Mouse (Mus musculus) forebrain, embryonic 11.5 days (tissue): Measurements from ENCODE around the gene Kif18b. TPM values are rescaled to one million over a fixed set of nuclear protein-coding genes. Genes with fewer than 3 reads are reported as not detected.
A peak's percentile ranks its signal among the peaks of the same experiment; 100 is the strongest.

Source experiments
- ATAC-seq: fragments of 200-750 bp; cut with Nextera tagmentation; replicated peaks from 2 replicates; pipeline ENCODE4 v1.8.0; 2017; ENCODE audit warnings: moderate TSS enrichment; ENCODE audit not compliant: low FRiP score
- DNase-seq: peaks from one replicate; pipeline ENCODE4 v3.0.0-alpha.2; 2017; ENCODE audit warnings: low spot score
- H3K27ac ChIP-seq: fragments of 300-500 bp; sonication (generic); 2 replicates; pipeline ENCODE4 v1.5.1; 2014; ENCODE audit warnings: low read depth, low read length
- H3K27me3 ChIP-seq: fragments of 300-500 bp; sonication (generic); 2 replicates; pipeline ENCODE4 v1.6.1; 2014; ENCODE audit warnings: mild to moderate bottlenecking, low read length, mixed read lengths; ENCODE audit not compliant: control insufficient read depth, insufficient read depth
- H3K36me3 ChIP-seq: fragments of 300-500 bp; sonication (generic); 2 replicates; pipeline ENCODE4 v1.6.1; 2014; ENCODE audit warnings: mild to moderate bottlenecking, low read length, moderate library complexity, mixed read lengths; ENCODE audit not compliant: control insufficient read depth, insufficient read depth
- H3K4me1 ChIP-seq: fragments of 300-500 bp; sonication (generic); replicated peaks from 2 replicates; pipeline ENCODE4 v1.6.1; 2014; ENCODE audit warnings: low read length, mixed read lengths; ENCODE audit not compliant: control insufficient read depth, insufficient read depth
- H3K4me2 ChIP-seq: fragments of 300-500 bp; sonication (generic); 2 replicates; pipeline ENCODE4 v1.6.1; 2014; ENCODE audit warnings: low read depth, mild to moderate bottlenecking, low read length, moderate library complexity, mixed read lengths; ENCODE audit not compliant: severe bottlenecking
- H3K4me3 ChIP-seq: fragments of 300-500 bp; sonication (generic); 2 replicates; pipeline ENCODE4 v1.5.1; 2014; ENCODE audit warnings: low read depth, low read length
- H3K9ac ChIP-seq: fragments of 300-500 bp; sonication (generic); 2 replicates; pipeline ENCODE4 v1.6.1; 2014; ENCODE audit warnings: low read length
- H3K9me3 ChIP-seq: fragments of 300-500 bp; sonication (generic); 2 replicates; pipeline ENCODE4 v1.6.1; 2016; ENCODE audit warnings: low read length, mixed read lengths; ENCODE audit not compliant: control insufficient read depth
- WGBS: fragments of 180-500 bp; shearing (Covaris S2); extraction: QIAGEN DNeasy Blood & Tissue Kit; methylation state at CpG from one replicate; pipeline ENCODE4 v1.1.7; 2014; 5-methylcytosine and 5-hydroxymethylcytosine counted together
- polyA plus RNA-seq: library from polyadenylated mRNA; unstranded; fragments of >200 nt; fragmentation: Nextera tagmentation; extraction: Ambion mirVana; gene quantifications from 2 replicates; pipeline ENCODE4 v1.2.1, GENCODE M21; 2014

Kif18b gene
- polyA plus RNA-seq, result 13.0 and 13.3 TPM in 2 replicates

DNA sequence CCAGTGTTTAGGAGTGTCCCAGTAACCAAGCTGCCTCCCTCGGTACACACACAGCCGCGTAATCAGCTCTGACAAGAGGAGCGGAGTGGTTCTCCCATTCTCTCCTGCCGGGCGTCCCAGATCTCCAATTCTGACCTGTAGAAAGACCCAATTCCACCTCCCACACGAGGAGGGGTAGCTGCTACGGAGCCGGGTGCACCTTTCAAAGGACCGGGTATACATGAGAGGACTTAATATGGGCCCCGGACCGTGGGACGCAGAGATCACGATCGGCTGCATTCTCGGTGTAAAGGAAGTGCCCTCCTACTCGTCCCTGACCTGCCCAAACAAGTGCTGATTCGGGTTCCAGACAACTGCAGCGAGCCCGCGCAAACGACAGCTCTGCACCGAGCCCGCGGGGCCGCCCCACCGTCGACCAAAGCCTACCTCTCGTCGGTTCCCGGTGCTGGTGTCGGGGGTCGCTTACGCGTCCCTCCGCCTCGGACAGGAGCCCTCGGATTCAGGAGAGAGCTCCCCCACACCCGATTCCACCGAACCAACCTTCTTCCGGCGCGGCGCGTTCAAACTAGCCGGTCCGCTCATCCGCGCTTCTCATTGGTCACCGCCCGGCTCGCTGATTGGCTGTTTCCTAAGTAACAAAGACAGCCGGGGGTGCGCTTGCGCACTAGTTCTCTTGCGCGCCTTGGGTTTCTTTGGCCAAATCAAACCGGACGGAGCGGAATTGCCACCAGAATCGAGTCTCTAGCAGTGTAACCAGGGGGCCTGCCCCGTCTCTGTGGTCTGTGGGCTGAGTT lies at the start of gene Kif18b:
Gene Kif18b, minus strand, starts transcription at position 568 of the 794 bp plus-strand sequence.
- WGBS, result under 1% methylated on average over 62 of the region's 62 CpGs
- H3K36me3 ChIP-seq, result no peaks in the 10 kb centered on the region
- DNase-seq, result peak; percentile 98
- peak; percentile 92 for ATAC-seq
- peak within 1 kb of the TSS; percentile 95 for H3K27ac ChIP-seq
- peak within 1 kb of the TSS; percentile 55 for H3K4me2 ChIP-seq
- H3K4me1 ChIP-seq, result 0 out of 2 replicates have a peak, but pooled peaks cover 4% of the 10 kb centered on the region
- no peaks in the 10 kb centered on the region for H3K27me3 ChIP-seq
- H3K9me3 ChIP-seq, result no peaks in the 10 kb centered on the region
- peak within 1 kb of the TSS; percentile 80 for H3K4me3 ChIP-seq
- peak within 1 kb of the TSS; percentile 89 for H3K9ac ChIP-seq

DNA sequence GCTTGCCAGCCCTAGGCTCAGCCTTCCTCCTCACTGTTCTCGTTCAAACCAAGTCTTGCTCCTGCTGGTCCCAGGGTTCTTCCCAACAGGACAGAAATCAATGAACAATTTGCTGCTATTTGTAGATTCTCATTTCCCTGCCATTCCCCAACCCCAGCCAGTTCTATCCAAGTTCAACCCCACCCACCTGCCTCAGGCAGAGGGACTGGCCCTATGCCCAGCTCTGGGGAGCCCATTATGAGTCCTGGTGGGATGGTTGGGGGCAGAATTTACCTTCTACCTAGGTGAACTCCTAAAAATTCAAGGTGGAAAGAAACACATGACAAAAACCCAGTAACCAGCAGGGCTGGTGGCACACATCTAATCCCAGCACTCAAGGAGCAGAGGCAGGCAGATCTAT lies 47.4 kb upstream of the Kif18b start:
- Histone ChIP-seq H3K4me3 (no peak overlapping the region), H3K27me3 (no peaks in the 10 kb centered on the region), H3K36me3 (no peaks in the 10 kb centered on the region), H3K9me3 (no peaks in the 10 kb centered on the region), H3K4me1 (no peaks in the 10 kb centered on the region), H3K4me2 (no peak overlapping the region), H3K9ac (no peak overlapping the region), H3K27ac (no peak overlapping the region)
- ATAC-seq (no peak), DNase-seq (no peak)
- 77% methylated on average over 1 of the region's 1 CpGs for WGBS

DNA sequence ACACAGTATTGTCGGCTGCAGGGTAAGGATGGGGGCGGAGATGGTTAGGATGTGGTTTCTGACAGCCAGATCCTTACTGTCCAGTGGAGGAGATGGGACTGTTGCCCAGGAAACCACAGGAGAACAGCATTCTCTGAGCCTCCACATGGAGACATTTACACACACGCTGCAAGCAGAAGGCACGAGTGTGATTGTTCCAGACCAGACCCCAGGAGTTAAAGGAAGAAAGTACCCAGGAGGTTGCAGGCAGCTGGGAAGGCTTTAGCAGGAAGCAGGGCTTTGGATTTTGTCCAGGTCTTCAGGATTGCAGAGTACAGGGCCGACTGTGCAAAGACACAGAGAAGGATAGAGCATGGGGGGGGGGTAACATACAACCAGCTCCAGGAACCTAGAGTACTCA lies 46.7 kb upstream of the Kif18b start:
- no peak for ATAC-seq

DNA sequence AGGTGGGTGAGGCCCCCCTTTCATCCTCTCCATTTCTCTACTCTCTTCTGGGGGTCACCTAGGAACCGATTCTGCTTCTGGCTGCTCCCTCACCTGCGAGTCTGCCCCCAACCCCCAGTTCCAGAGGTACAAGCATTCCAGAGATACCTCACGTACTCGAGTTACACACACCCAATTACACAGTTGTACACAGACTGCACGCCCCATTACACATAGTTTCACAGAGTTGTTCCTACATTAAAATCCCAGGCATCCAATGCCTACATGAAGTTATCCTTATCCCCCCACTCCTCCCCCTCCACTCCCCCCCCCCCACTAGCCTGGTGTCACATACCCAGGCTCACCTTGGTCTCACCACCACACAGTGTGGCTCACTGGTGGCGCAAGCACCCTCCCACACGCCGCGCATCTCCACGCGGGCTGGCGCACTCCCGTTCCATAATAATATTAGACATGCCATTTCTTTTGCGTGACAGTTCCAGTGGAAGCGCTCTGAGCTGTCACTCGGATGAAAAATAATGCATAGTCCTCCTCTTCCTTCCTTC lies 39.7 kb upstream of the Kif18b start:
- H3K4me3 ChIP-seq, result no peak overlapping the region
- DNase-seq, result no peak
- no peak overlapping the region for H3K9ac ChIP-seq
- H3K27ac ChIP-seq, result no peak overlapping the region
- H3K9me3 ChIP-seq, result no peaks in the 10 kb centered on the region
- H3K36me3 ChIP-seq, result no peaks in the 10 kb centered on the region
- ATAC-seq, result no peak
- H3K4me1 ChIP-seq, result peaks cover 11% of the 10 kb centered on the region; the same call in 1 of the 2 replicates
- H3K4me2 ChIP-seq, result no peak overlapping the region
- 74% methylated on average over 16 of the region's 16 CpGs for WGBS
- H3K27me3 ChIP-seq, result no peaks in the 10 kb centered on the region

More for the DNA sequence above, 46.7 kb upstream of the Kif18b start:
- H3K4me2 ChIP-seq, result no peak overlapping the region
- H3K9me3 ChIP-seq, result no peaks in the 10 kb centered on the region
- H3K9ac ChIP-seq, result no peak overlapping the region
- H3K4me3 ChIP-seq, result no peak overlapping the region
- H3K27me3 ChIP-seq, result no peaks in the 10 kb centered on the region
- no peak for DNase-seq
- H3K27ac ChIP-seq, result no peak overlapping the region
- WGBS, result 62% methylated on average over 5 of the region's 5 CpGs
- no peaks in the 10 kb centered on the region for H3K36me3 ChIP-seq
- no peaks in the 10 kb centered on the region for H3K4me1 ChIP-seq

DNA sequence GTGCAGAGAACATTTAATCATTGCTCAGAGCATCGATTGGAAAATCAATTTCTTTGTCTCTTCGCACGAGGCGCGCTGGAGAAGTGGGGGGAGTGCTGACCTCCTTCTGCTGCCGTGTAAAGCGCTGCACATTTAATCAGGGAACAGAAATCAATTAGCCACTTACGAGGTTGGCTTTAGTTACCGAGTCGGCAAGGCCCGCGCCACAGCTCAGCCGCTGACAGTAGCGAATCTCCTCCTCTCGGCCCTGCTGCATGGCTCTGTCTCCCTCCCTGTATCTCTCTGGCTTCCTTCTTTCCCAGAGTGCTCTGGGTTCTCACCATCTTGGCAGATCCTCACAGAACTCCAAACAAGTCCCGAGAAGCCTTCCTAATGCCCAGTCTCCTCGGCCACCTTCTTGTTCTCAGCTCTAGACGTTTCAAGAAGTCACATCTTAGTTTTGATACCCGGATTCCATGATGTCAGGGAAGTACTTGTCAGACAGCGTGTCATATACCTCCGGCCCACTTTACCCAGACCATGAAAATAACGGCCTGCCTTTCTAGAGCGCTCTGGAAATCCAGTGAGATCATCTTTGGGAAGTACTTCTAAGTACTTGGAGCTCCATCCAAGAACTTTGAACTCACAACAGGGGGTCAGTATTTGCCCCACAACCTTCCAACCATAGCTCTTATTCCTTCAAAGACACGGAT lies 39.1 kb upstream of the Kif18b start:
- Histone ChIP-seq H3K36me3 (no peaks in the 10 kb centered on the region), H3K27me3 (no peaks in the 10 kb centered on the region), H3K27ac (peak overlapping the region; percentile 84), H3K9me3 (no peaks in the 10 kb centered on the region), H3K4me3 (no peak overlapping the region), H3K4me2 (peak overlapping the region; percentile 44), H3K4me1 (peaks cover 11% of the 10 kb centered on the region; the same call in 1 of the 2 replicates), H3K9ac (peak overlapping the region; percentile 57)
- DNase-seq (no peak), ATAC-seq (peak; percentile 48; the same call in 1 of the 2 replicates)
- 13% methylated on average over 24 of the region's 24 CpGs for WGBS

DNA sequence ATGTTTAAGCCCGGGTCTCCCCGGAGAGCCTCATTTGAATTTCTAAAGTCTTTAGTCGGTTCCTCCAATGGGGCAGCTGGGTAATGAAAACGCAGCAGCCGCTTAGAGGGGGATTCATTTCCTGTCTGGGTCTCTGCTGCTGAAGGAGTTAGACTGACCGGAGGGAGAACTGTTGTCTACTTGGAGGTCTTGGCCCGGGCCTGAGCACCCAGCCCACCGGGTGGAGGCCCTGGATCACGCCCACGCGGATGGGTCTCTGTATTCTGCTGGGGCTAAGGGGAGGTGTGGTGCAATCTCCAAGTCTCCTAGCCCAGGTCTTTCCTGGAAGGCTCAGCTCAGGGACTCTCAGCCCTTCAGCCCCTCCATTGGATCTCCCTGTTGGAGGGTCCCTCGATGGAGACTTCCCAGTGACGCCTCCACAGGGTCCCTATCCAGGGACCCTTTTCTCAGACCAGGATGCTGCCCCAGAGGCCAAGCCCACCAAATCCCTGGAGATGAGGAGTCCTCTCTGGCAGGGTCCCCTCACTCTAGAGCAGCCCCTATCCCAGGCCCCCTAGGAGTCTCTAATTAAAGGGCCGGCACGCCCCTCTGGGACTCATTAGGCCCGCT lies 38.4 kb upstream of the Kif18b start:
- H3K9ac ChIP-seq, result peak overlapping the region; percentile 57
- H3K27ac ChIP-seq, result peak overlapping the region; percentile 84
- H3K36me3 ChIP-seq, result no peaks in the 10 kb centered on the region
- peaks cover 11% of the 10 kb centered on the region; the same call in 1 of the 2 replicates for H3K4me1 ChIP-seq
- no peaks in the 10 kb centered on the region for H3K27me3 ChIP-seq
- H3K4me3 ChIP-seq, result peak overlapping the region; percentile 13; the same call in 1 of the 2 replicates
- DNase-seq, result peak; percentile 71
- WGBS, result 4% methylated on average over 16 of the region's 16 CpGs
- no peaks in the 10 kb centered on the region for H3K9me3 ChIP-seq
- peak overlapping the region; percentile 44 for H3K4me2 ChIP-seq
- ATAC-seq, result peak; percentile 81

DNA sequence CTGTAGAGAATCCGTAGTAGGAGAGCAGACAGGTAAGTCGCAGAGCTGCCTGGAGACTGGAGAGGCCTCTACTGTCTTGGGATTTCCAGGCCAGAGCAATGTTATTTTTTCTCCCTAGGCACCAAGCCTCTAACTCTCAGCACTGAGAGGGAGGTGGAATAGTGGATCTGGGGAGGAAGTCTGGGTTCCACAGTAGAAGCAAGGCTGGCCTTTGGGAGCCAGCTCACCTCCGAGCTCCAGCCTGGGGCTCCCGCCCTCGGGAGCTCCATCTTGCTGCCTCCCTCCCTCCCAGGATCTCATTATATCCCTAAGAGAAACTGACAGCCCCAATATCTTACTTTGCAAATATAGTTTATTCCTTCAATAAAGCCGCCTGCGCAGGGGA lies 37.9 kb upstream of the Kif18b start:
- no peaks in the 10 kb centered on the region for H3K27me3 ChIP-seq
- ATAC-seq, result peak; percentile 13; the same call in 1 of the 2 replicates
- WGBS, result 16% methylated on average over 7 of the region's 7 CpGs

DNA sequence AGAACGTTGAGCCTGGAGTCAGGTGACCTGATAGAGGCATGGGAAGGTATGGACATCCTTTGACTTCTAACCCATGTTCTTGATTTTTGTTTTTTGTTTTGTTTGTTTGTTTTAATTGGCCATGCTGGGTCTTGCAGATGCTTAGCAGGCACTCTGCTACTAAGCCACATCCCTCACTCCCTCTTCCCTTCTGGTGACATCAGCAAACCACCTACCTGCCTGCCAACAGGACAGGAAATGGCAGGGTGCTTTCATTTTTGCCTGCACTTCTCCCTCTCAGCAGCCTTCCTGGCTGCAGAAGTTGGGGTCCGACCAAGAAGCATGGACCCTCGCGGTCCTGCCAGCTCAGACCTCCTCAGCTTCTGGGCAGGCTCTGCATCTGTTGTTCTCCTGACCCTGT lies 36.2 kb upstream of the Kif18b start:
- no peak overlapping the region for H3K4me3 ChIP-seq
- H3K4me1 ChIP-seq, result peaks cover 11% of the 10 kb centered on the region; the same call in 1 of the 2 replicates
- H3K27ac ChIP-seq, result no peak overlapping the region
- ATAC-seq, result no peak
- no peaks in the 10 kb centered on the region for H3K9me3 ChIP-seq
- DNase-seq, result no peak
- WGBS, result 92% methylated on average over 4 of the region's 4 CpGs
- H3K27me3 ChIP-seq, result no peaks in the 10 kb centered on the region
- no peaks in the 10 kb centered on the region for H3K36me3 ChIP-seq
- H3K9ac ChIP-seq, result no peak overlapping the region
- no peak overlapping the region for H3K4me2 ChIP-seq

More for the DNA sequence above, 37.9 kb upstream of the Kif18b start:
- Histone ChIP-seq H3K4me1 (peaks cover 11% of the 10 kb centered on the region; the same call in 1 of the 2 replicates), H3K27ac (peak overlapping the region; percentile 84), H3K36me3 (no peaks in the 10 kb centered on the region), H3K9ac (no peak overlapping the region), H3K4me2 (peak overlapping the region; percentile 44), H3K4me3 (no peak overlapping the region), H3K9me3 (no peaks in the 10 kb centered on the region)
- DNase-seq, result no peak
